Mouse (Mus musculus) liver, embryonic 14.5 days (tissue): ENCODE results near the gene Kynu.

Source experiments
- CTCF ChIP-seq: IDR thresholded peaks from 2 replicates; pipeline ENCODE4 v1.5.1; 2016; ENCODE audit warnings: antibody characterized with exemption, low read depth, control low read depth
- EP300 ChIP-seq: IDR thresholded peaks from 2 replicates; pipeline ENCODE4 v1.6.1; 2016; ENCODE audit warnings: antibody characterized with exemption, low read depth

GRCm38 (mm10) chr2:43587832-43588231, 32.7 kb downstream of the Kynu start:
- TF ChIP-seq CTCF = no peak
- no peak for TF ChIP-seq EP300
